In genomic region chr14:76742297-76742696, GRCm38 (mm10) we compare ENCODE assay signal across 14 mouse cellular contexts.
"Had no signal": no experiment of that assay in that cellular context is flagged by ENCODE, and none has a peak within 500 bp of the region (broad histone marks: within the 10 kb centered on the region; RNA-seq: fewer than 3 reads in every experiment).

No protein-coding gene starts in this region.

- H3K27me3 ChIP-seq: limb, embryonic 13.5 days; midbrain, embryonic 12.5 days; neural tube, embryonic 12.5 days had no signal

- ATAC-seq: lung, postnatal 0 days; midbrain, embryonic 16.5 days had no signal

- H3K36me3 ChIP-seq: limb, embryonic 13.5 days; midbrain, embryonic 12.5 days; neural tube, embryonic 12.5 days had no signal

- H3K9me3 ChIP-seq: limb, embryonic 13.5 days; midbrain, embryonic 12.5 days; neural tube, embryonic 12.5 days had no signal

- DNase-seq: kidney, adult 18-20 months; kidney, postnatal 10 days; left cerebral cortex, postnatal 4 days; lung, adult 2 months; lung, postnatal 36 days; retina, postnatal 1 day; thymus, postnatal 4 days had no signal

- H3K9ac ChIP-seq: limb, embryonic 13.5 days; liver, embryonic 14.5 days; midbrain, embryonic 12.5 days; neural tube, embryonic 12.5 days had no signal

- H3K4me3 ChIP-seq: limb, embryonic 13.5 days; megakaryocyte, embryonic 14.5 days; midbrain, embryonic 12.5 days; neural tube, embryonic 12.5 days had no signal

- H3K4me2 ChIP-seq: limb, embryonic 13.5 days; midbrain, embryonic 12.5 days; neural tube, embryonic 12.5 days had no signal

- H3K27ac ChIP-seq: limb, embryonic 13.5 days; liver, embryonic 14.5 days; midbrain, embryonic 12.5 days; neural tube, embryonic 12.5 days had no signal
